Mouse (Mus musculus) urinary bladder, adult 18-20 months (tissue): Measurements from ENCODE around the gene Nfia.

Experiments
- DNase-seq, 2 experiments: peaks; one replicate each; pipeline ENCODE4 v3.0.0; 2022; ENCODE audit warnings: low spot score in 2 of 2, mixed read lengths in 2 of 2

The Nfia gene

GRCm38 (mm10) chr4:98120706-98121340 is 348.3 kb downstream of the Nfia start:
- no peak for DNase-seq

GRCm38 (mm10) chr4:98126003-98126677 is 353.6 kb downstream of the Nfia start:
- DNase-seq = no peak

GRCm38 (mm10) chr4:98130798-98131197 is 358.3 kb downstream of the Nfia start:
- no peak for DNase-seq

GRCm38 (mm10) chr4:98134027-98134426 is 361.5 kb downstream of the Nfia start:
- no peak for DNase-seq

GRCm38 (mm10) chr4:98136072-98136471 is 363.5 kb downstream of the Nfia start:
- DNase-seq = no peak

GRCm38 (mm10) chr4:98142879-98143436 is 370.4 kb downstream of the Nfia start:
- no peak for DNase-seq

- DNase-seq = no peak
These were observed 378.0 kb downstream of the Nfia start for GRCm38 (mm10) chr4:98150576-98150975.

- no peak for DNase-seq
These were observed 385.4 kb downstream of the Nfia start for GRCm38 (mm10) chr4:98157921-98158320.

- no peak for DNase-seq
These were observed 393.8 kb downstream of the Nfia start for GRCm38 (mm10) chr4:98166379-98166778.
